In the genomic region with DNA sequence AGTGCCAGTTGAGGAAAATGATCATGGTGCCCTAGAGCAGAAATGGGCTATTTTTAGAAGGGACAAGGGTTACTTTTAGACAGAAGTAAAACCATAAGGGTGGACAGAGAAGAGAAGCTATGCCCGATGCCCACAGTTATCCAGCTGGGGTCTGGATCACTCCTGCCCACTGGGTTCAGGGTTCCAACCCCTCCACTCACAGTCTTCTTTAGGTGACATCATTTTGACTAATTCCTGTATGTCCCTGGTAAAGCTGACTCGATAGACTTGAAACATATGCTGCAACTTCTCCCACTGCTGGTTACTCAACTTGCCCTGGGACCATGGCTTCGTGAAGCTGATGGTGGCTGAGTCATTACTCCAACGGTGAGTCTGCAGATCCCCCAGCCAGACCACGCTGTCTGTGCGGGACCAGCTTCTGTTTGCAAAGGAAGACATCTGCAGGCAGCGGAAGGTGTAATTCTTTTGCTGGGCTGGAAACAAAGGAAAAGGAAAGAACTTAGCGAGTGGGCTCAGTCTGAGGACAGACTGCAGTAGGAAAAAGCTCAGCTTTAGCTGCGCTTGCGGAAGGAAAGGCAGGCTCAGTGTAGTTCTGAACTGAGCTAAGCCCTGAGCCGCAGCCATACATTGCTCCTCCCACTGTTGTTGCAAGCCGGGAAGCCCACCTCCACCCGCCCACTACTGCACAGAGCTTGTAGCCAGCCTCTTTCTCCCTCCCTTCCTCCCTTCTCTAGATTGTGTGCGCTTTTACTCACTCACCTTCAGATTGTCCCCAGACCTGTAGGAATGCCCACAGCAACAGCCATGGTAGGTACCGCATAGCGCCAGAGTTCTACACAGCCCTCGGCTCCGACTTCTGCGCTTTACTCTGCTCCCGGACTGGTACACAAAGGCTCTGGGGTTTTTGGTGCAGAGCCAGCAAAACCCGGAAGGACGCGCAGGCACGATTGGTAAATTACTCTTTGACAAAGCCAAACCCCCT, we compare ENCODE assay signal across 7 mouse cellular contexts. TPM values are rescaled to one million over a fixed set of nuclear protein-coding genes. Genes with fewer than 3 reads are reported as not detected.
DNase-seq lines count a peak whose midpoint lies in the region; ATAC-seq and TF ChIP-seq lines count a peak whose summit lies in the region.
"Not testable (repeated sequence)": the region's sequence is repeated elsewhere in the genome, so short reads cannot be mapped to it uniquely, and the experiment has no call there.

No protein-coding gene starts in this region.

- H3K27me3 ChIP-seq in embryonic facial prominence, embryonic 11.5 days (ENCODE audit: control insufficient read depth, insufficient read depth, low read length); heart, adult 2 months (ENCODE audit: control insufficient read depth, insufficient read depth, low read length); limb, embryonic 12.5 days; midbrain, embryonic 13.5 days; small intestine, adult 2 months (ENCODE audit: control insufficient read depth, insufficient read depth, low read length): not testable (repeated sequence)

- not testable (repeated sequence) for TF ChIP-seq EP300 in heart, adult 2 months (IDR thresholded peaks at IDR 0.05; ENCODE audit: insufficient read depth, low read depth, low read length)

- peak overlapping the region; percentile 45 for H3K4me2 ChIP-seq in embryonic facial prominence, embryonic 11.5 days (ENCODE audit: low read depth, low read length)
- peak overlapping the region; percentile 65 for H3K4me2 ChIP-seq in limb, embryonic 12.5 days
- peak overlapping the region; percentile 51 for H3K4me2 ChIP-seq in midbrain, embryonic 13.5 days (replicated peaks)

- 5% methylated on average over 23 of the region's 24 CpGs for WGBS in embryonic facial prominence, embryonic 11.5 days
- 5% methylated on average over 24 of the region's 24 CpGs for WGBS in heart, adult 2 months
- WGBS in limb, embryonic 12.5 days, result 8% methylated on average over 24 of the region's 24 CpGs
- WGBS in midbrain, embryonic 13.5 days, result 6% methylated on average over 23 of the region's 24 CpGs
- 5% methylated on average over 24 of the region's 24 CpGs for WGBS in small intestine, adult 2 months

- H3K79me2 ChIP-seq in heart, adult 2 months (replicated peaks; ENCODE audit: control insufficient read depth, insufficient read depth, low read length), result not testable (repeated sequence)

- H3K4me1 ChIP-seq in embryonic facial prominence, embryonic 11.5 days (ENCODE audit: control insufficient read depth, insufficient read depth, low read length); heart, adult 2 months (ENCODE audit: control insufficient read depth, insufficient read depth, low read length); limb, embryonic 12.5 days (replicated peaks); midbrain, embryonic 13.5 days (replicated peaks); small intestine, adult 2 months (ENCODE audit: control insufficient read depth, insufficient read depth, insufficient read length, low read length): not testable (repeated sequence)

- peak; percentile 32; the same call in 1 of the 2 replicates for TF ChIP-seq POLR2A in heart, adult 2 months (IDR thresholded peaks at IDR 0.05; ENCODE audit: insufficient read depth, low read depth, low read length)
- not testable (repeated sequence) for TF ChIP-seq POLR2A in small intestine, adult 2 months (IDR thresholded peaks at IDR 0.05; ENCODE audit: low read depth, low read length)

- not testable (repeated sequence) for TF ChIP-seq CTCF in heart, adult 2 months (IDR thresholded peaks at IDR 0.05); small intestine, adult 2 months (IDR thresholded peaks at IDR 0.05; ENCODE audit: extremely low read depth, insufficient read length, insufficient replicate concordance, low read depth, low read length)

- H3K9ac ChIP-seq in embryonic facial prominence, embryonic 11.5 days (replicated peaks; ENCODE audit: low read length), result peak overlapping the region; percentile 80
- peak overlapping the region; percentile 55 for H3K9ac ChIP-seq in heart, adult 2 months (ENCODE audit: low read depth, low read length)
- H3K9ac ChIP-seq in limb, embryonic 12.5 days (replicated peaks), result peak overlapping the region; percentile 73
- H3K9ac ChIP-seq in midbrain, embryonic 13.5 days (replicated peaks), result peak overlapping the region; percentile 70

- H3K36me3 ChIP-seq in embryonic facial prominence, embryonic 11.5 days (replicated peaks; ENCODE audit: control insufficient read depth, insufficient read depth, low read depth, low read length); heart, adult 2 months (ENCODE audit: control insufficient read depth, insufficient read depth, low read length); limb, embryonic 12.5 days; midbrain, embryonic 13.5 days; small intestine, adult 2 months (ENCODE audit: control insufficient read depth, insufficient read depth, low read length): not testable (repeated sequence)

- peak; percentile 97 for ATAC-seq in embryonic facial prominence, embryonic 11.5 days (replicated peaks; ENCODE audit: insufficient number of reproducible peaks, low FRiP score, low TSS enrichment, low read depth)
- ATAC-seq in limb, embryonic 12.5 days (ENCODE audit: insufficient number of reproducible peaks, insufficient read depth, low FRiP score, low TSS enrichment, low read depth), result peak; percentile 97
- ATAC-seq in midbrain, embryonic 13.5 days, result peak; percentile 99

- not testable (repeated sequence) for H3K9me3 ChIP-seq in embryonic facial prominence, embryonic 11.5 days (replicated peaks; ENCODE audit: control insufficient read depth, low read length); limb, embryonic 12.5 days; midbrain, embryonic 13.5 days

- H3K4me3 ChIP-seq in embryonic facial prominence, embryonic 11.5 days (ENCODE audit: low read depth, low read length), result peak overlapping the region; percentile 49
- peak overlapping the region; percentile 57 for H3K4me3 ChIP-seq in heart, adult 2 months
- H3K4me3 ChIP-seq in limb, embryonic 12.5 days (replicated peaks), result peak overlapping the region; percentile 55
- peak overlapping the region; percentile 50 for H3K4me3 ChIP-seq in midbrain, embryonic 13.5 days (replicated peaks)
- peak overlapping the region; percentile 71 for H3K4me3 ChIP-seq in small intestine, adult 2 months (ENCODE audit: low read depth, low read length)

- intact Hi-C loops in heart, adult 2 months (cut with DNase I), result not testable (repeated sequence)

- H3K27ac ChIP-seq in embryonic facial prominence, embryonic 11.5 days (replicated peaks; ENCODE audit: low read depth, low read length), result peak overlapping the region; percentile 65; the same call in 1 of the 2 replicates
- H3K27ac ChIP-seq in heart, adult 2 months, result peak overlapping the region; percentile 52
- H3K27ac ChIP-seq in limb, embryonic 12.5 days, result peak overlapping the region; percentile 92
- H3K27ac ChIP-seq in midbrain, embryonic 13.5 days, result peak overlapping the region; percentile 81
- peak overlapping the region; percentile 52; the same call in 1 of the 2 replicates for H3K27ac ChIP-seq in small intestine, adult 2 months (ENCODE audit: insufficient read depth, low read depth, low read length)

- DNase-seq in adrenal gland, postnatal 14 days, result peak; percentile 90
- DNase-seq in embryonic facial prominence, embryonic 11.5 days (ENCODE audit: low spot score), result peak; percentile 85
- peak; percentile 82 to 84 for DNase-seq in heart, adult 2 months
- peak; percentile 77 for DNase-seq in kidney, adult 18-20 months

RNA-seq across cellular contexts. Expression of gene Cd1d1, which starts 0.5 kb away (rescaled TPM):
- total RNA-seq in adrenal gland, postnatal 14 days (2021), result 112 and 145 TPM in 2 replicates
- polyA plus RNA-seq in embryonic facial prominence, embryonic 11.5 days (2014; fragmentation: Nextera tagmentation; extraction: Ambion mirVana), result 25.0 and 29.4 TPM in 2 replicates
- 1 to 10 TPM; 2.3 to 3.7 TPM for total RNA-seq in heart, adult 2 months (2021)
- polyA plus RNA-seq in heart, adult 2 months (2012; rRNA removed), result 6.8 and 12.5 TPM in 2 replicates
- 36.7 and 42.1 TPM in 2 replicates for polyA plus RNA-seq in limb, embryonic 12.5 days (2016; fragmentation: Nextera tagmentation; extraction: Ambion mirVana)
- polyA plus RNA-seq in midbrain, embryonic 13.5 days (2015; fragmentation: Nextera tagmentation; extraction: Ambion mirVana), result 73.6 and 81.2 TPM in 2 replicates
- polyA plus RNA-seq in small intestine, adult 2 months (2012; rRNA removed), result 2.2 and 2.3 TPM in 2 replicates

Comparison
In these comparisons a context has a peak if more than half of its experiments do, and no peak if none do; other contexts are left out.
1. Peak in every context shown above with its lines: DNase-seq, ATAC-seq, H3K4me3 ChIP-seq and H3K27ac ChIP-seq.